24 mouse cellular contexts compared by ENCODE assay signal in the genomic region with DNA sequence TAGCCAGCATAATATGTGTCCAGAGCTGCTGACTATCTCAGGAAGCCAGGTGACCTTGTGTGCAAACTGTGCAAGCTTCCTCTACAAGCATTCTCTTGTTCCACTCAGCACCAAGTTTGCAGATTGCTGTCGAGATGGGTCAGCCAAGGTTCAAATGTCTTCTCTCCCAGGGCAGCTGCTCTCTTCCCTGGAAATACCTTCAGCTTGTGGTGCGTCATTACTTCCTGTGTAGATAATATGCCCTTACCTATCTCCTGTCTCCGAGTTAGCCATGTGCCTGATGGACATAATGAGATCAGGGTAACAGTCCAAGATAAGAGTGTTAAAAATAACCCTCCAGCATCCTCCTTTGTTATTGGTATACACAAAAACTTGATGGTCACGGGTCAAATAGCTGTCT.
A peak's percentile ranks its signal among the peaks of the same experiment; 100 is the strongest.
DNase-seq lines count a peak whose midpoint lies in the region; ATAC-seq and TF ChIP-seq lines count a peak whose summit lies in the region.
"Had no signal": no experiment of that assay in that cellular context is flagged by ENCODE, and none has a peak within 500 bp of the region (broad histone marks: within the 10 kb centered on the region; RNA-seq: fewer than 3 reads in every experiment).

No protein-coding gene starts in this region.

- intact Hi-C loops in heart, adult 2 months (cut with DNase I): no loop called here
- intact Hi-C loops in heart, postnatal 36 days (cut with DNase I): no loop called here
- intact Hi-C loops in heart, postnatal 10 days (cut with DNase I): no loop called here

- no peak for TF ChIP-seq CTCF in heart, adult 2 months (IDR thresholded peaks at IDR 0.05)

- H3K4me3 ChIP-seq in heart, embryonic 12.5 days: no peak overlapping the region
- H3K4me3 ChIP-seq in heart, adult 2 months: no peak overlapping the region
- H3K4me3 ChIP-seq in heart, embryonic 15.5 days: no peak overlapping the region
- H3K4me3 ChIP-seq: embryonic facial prominence, embryonic 12.5 days; embryonic facial prominence, embryonic 15.5 days; gastrocnemius, adult 2 months; hindbrain, embryonic 12.5 days; hindbrain, embryonic 15.5 days had no signal

- no peak for TF ChIP-seq EP300 in heart, adult 2 months (IDR thresholded peaks at IDR 0.05; ENCODE audit: insufficient read depth, low read depth, low read length)

- H3K27me3 ChIP-seq in heart, embryonic 12.5 days (replicated peaks): no peaks in the 10 kb centered on the region
- H3K27me3 ChIP-seq in heart, adult 2 months (ENCODE audit: control insufficient read depth, insufficient read depth, low read length): no peaks in the 10 kb centered on the region
- H3K27me3 ChIP-seq in heart, embryonic 15.5 days: no peaks in the 10 kb centered on the region
- H3K27me3 ChIP-seq: embryonic facial prominence, embryonic 12.5 days; embryonic facial prominence, embryonic 15.5 days; hindbrain, embryonic 12.5 days; hindbrain, embryonic 15.5 days had no signal

- no peak for TF ChIP-seq POLR2A in heart, adult 2 months (IDR thresholded peaks at IDR 0.05; ENCODE audit: insufficient read depth, low read depth, low read length)

- H3K4me1 ChIP-seq in heart, embryonic 12.5 days (replicated peaks): peaks cover 10% of the 10 kb centered on the region
- H3K4me1 ChIP-seq in heart, adult 2 months (ENCODE audit: control insufficient read depth, insufficient read depth, low read length): peaks cover 2% of the 10 kb centered on the region
- H3K4me1 ChIP-seq in heart, embryonic 15.5 days (replicated peaks): peaks cover 5% of the 10 kb centered on the region
- H3K4me1 ChIP-seq: embryonic facial prominence, embryonic 12.5 days; embryonic facial prominence, embryonic 15.5 days had no signal

- peak; percentile 53 for ATAC-seq in heart, embryonic 12.5 days (ENCODE audit: insufficient number of reproducible peaks, low FRiP score)
- peak; percentile 47; the same call in 1 of the 2 replicates for ATAC-seq in heart, embryonic 15.5 days (replicated peaks; ENCODE audit: insufficient number of reproducible peaks, insufficient read depth, low FRiP score, low read depth)
- ATAC-seq: activated CD4-positive, CD25-positive, alpha-beta regulatory T cell, adult 4 months; forebrain, embryonic 14.5 days; forebrain, postnatal 0 days; intestine, postnatal 0 days had no signal

- H3K36me3 ChIP-seq in heart, embryonic 12.5 days: no peaks in the 10 kb centered on the region
- H3K36me3 ChIP-seq in heart, adult 2 months (ENCODE audit: control insufficient read depth, insufficient read depth, low read length): no peaks in the 10 kb centered on the region
- H3K36me3 ChIP-seq in heart, embryonic 15.5 days: no peaks in the 10 kb centered on the region
- H3K36me3 ChIP-seq: embryonic facial prominence, embryonic 12.5 days; embryonic facial prominence, embryonic 15.5 days; hindbrain, embryonic 12.5 days; hindbrain, embryonic 15.5 days had no signal

- 0 out of 2 replicates have a peak overlapping the region, but pooled peaks have one; percentile 33 for H3K27ac ChIP-seq in heart, embryonic 12.5 days (ENCODE audit: poor library complexity, severe bottlenecking)
- H3K27ac ChIP-seq in heart, adult 2 months: no peak overlapping the region
- no peak overlapping the region for H3K27ac ChIP-seq in heart, embryonic 15.5 days
- H3K27ac ChIP-seq: embryonic facial prominence, embryonic 12.5 days; embryonic facial prominence, embryonic 15.5 days; gastrocnemius, adult 2 months; hindbrain, embryonic 12.5 days; hindbrain, embryonic 15.5 days had no signal

- no peaks in the 10 kb centered on the region for H3K9me3 ChIP-seq in heart, embryonic 12.5 days (replicated peaks)
- H3K9me3 ChIP-seq in heart, embryonic 15.5 days (replicated peaks): no peaks in the 10 kb centered on the region
- H3K9me3 ChIP-seq: embryonic facial prominence, embryonic 12.5 days; embryonic facial prominence, embryonic 15.5 days; hindbrain, embryonic 12.5 days; hindbrain, embryonic 15.5 days had no signal

- DNase-seq in adrenal gland, adult 2 months: peak; percentile 6
- no peak for DNase-seq in adrenal gland, postnatal 36 days
- no peak for DNase-seq in heart, adult 2 months
- no peak for DNase-seq in heart, postnatal 36 days
- peak; percentile 3 to 13 for DNase-seq in heart, postnatal 10 days
- DNase-seq in heart, adult 11 months: no peak
- DNase-seq: adrenal gland, postnatal 10 days; cerebellum, adult 11 months; cerebellum, adult 2 months; cerebellum, adult 9-11 months; cerebellum, postnatal 25 days; forebrain, postnatal 0 days; gastrocnemius, adult 2 months; gastrocnemius, postnatal 14 days; kidney, adult 2 months had no signal

- no peaks in the 10 kb centered on the region for H3K79me2 ChIP-seq in heart, adult 2 months (replicated peaks; ENCODE audit: control insufficient read depth, insufficient read depth, low read length)

- no peak overlapping the region for H3K4me2 ChIP-seq in heart, embryonic 12.5 days
- H3K4me2 ChIP-seq in heart, embryonic 15.5 days: no peak overlapping the region
- H3K4me2 ChIP-seq: embryonic facial prominence, embryonic 12.5 days; embryonic facial prominence, embryonic 15.5 days; hindbrain, embryonic 12.5 days; hindbrain, embryonic 15.5 days had no signal

- H3K9ac ChIP-seq in heart, embryonic 12.5 days: no peak overlapping the region
- H3K9ac ChIP-seq in heart, adult 2 months (ENCODE audit: low read depth, low read length): no peak overlapping the region
- no peak overlapping the region for H3K9ac ChIP-seq in heart, embryonic 15.5 days
- H3K9ac ChIP-seq: embryonic facial prominence, embryonic 12.5 days; embryonic facial prominence, embryonic 15.5 days; forebrain, postnatal 0 days; hindbrain, embryonic 12.5 days; hindbrain, embryonic 15.5 days had no signal

- whole genome bisulfite sequencing in heart, embryonic 12.5 days: 4% methylated on average over 4 of the region's 4 CpGs
- 9% methylated on average over 4 of the region's 4 CpGs for WGBS in heart, adult 2 months
- 13% methylated on average over 4 of the region's 4 CpGs for WGBS in heart, embryonic 15.5 days

Comparison
In these comparisons a context has a peak if more than half of its experiments do, and no peak if none do; other contexts are left out.
1. DNase-seq: peak in adrenal gland, adult 2 months (single experiment) and heart, postnatal 10 days (2 of 2); none in adrenal gland, postnatal 36 days (0 of 2), heart, adult 2 months (0 of 2), heart, postnatal 36 days (0 of 2) and heart, adult 11 months (single experiment).